Mouse (Mus musculus): ENCODE results near the gene Cd24a. TPM values are rescaled to one million over a fixed set of nuclear protein-coding genes. Genes with fewer than 3 reads are reported as not detected.

Cd24a gene
- polyA plus RNA-seq, 1 experiment from 2014 or later = 137 TPM

- DNase-seq (ENCODE audit: low spot score) = peak; percentile 77
- no peak overlapping the region for H3K4me3 ChIP-seq (ENCODE audit: low read depth, low read length)
- H3K36me3 ChIP-seq (ENCODE audit: insufficient read depth, low read length) = no peaks in the 10 kb centered on the region
- no peak overlapping the region for H3K9ac ChIP-seq (replicated peaks; ENCODE audit: low read depth)
- 7% methylated on average over 6 of the region's 6 CpGs for WGBS
- no peaks in the 10 kb centered on the region for H3K9me3 ChIP-seq (ENCODE audit: low read length)
- no peak overlapping the region for H3K27ac ChIP-seq (ENCODE audit: low read length)
- H3K27me3 ChIP-seq (replicated peaks; ENCODE audit: insufficient read depth, low read length) = no peaks in the 10 kb centered on the region
- H3K4me2 ChIP-seq (replicated peaks; ENCODE audit: low read depth, low read length) = peak overlapping the region; percentile 25; the same call in 1 of the 2 replicates
- peak; percentile 72 for ATAC-seq
- TF ChIP-seq EP300 (IDR thresholded peaks at IDR 0.05) (no peak), CTCF (IDR thresholded peaks at IDR 0.05) (no peak)
- H3K4me1 ChIP-seq (ENCODE audit: insufficient read depth, low read depth, low read length) = no peaks in the 10 kb centered on the region
Observed at GRCm38 (mm10) chr10:43619059-43619531, 41.0 kb downstream of the Cd24a start.

- Histone ChIP-seq H3K27me3 (replicated peaks; ENCODE audit: insufficient read depth, low read length) (no peaks in the 10 kb centered on the region), H3K9ac (replicated peaks; ENCODE audit: low read depth) (no peak overlapping the region), H3K27ac (ENCODE audit: low read length) (no peak overlapping the region), H3K9me3 (ENCODE audit: low read length) (no peaks in the 10 kb centered on the region), H3K4me1 (ENCODE audit: insufficient read depth, low read depth, low read length) (no peaks in the 10 kb centered on the region), H3K36me3 (ENCODE audit: insufficient read depth, low read length) (no peaks in the 10 kb centered on the region), H3K4me2 (replicated peaks; ENCODE audit: low read depth, low read length) (no peak overlapping the region), H3K4me3 (ENCODE audit: low read depth, low read length) (no peak overlapping the region)
- DNase-seq (ENCODE audit: low spot score) (no peak), ATAC-seq (no peak)
- WGBS = 84% methylated on average over 2 of the region's 2 CpGs
- no peak for TF ChIP-seq CTCF (IDR thresholded peaks at IDR 0.05)
- no peak for TF ChIP-seq EP300 (IDR thresholded peaks at IDR 0.05)
Observed at GRCm38 (mm10) chr10:43619939-43620338, 41.9 kb downstream of the Cd24a start.

GRCm38 (mm10) chr10:43623510-43623909 lies 45.4 kb downstream of the Cd24a start:
- ATAC-seq (no peak), DNase-seq (ENCODE audit: low spot score) (no peak)
- H3K27ac ChIP-seq (ENCODE audit: low read length) = no peak overlapping the region
- H3K27me3 ChIP-seq (replicated peaks; ENCODE audit: insufficient read depth, low read length) = no peaks in the 10 kb centered on the region
- H3K4me3 ChIP-seq (ENCODE audit: low read depth, low read length) = no peak overlapping the region
- H3K4me2 ChIP-seq (replicated peaks; ENCODE audit: low read depth, low read length) = no peak overlapping the region
- TF ChIP-seq CTCF (IDR thresholded peaks at IDR 0.05) (no peak), EP300 (IDR thresholded peaks at IDR 0.05) (no peak)
- H3K4me1 ChIP-seq (ENCODE audit: insufficient read depth, low read depth, low read length) = no peaks in the 10 kb centered on the region
- H3K9ac ChIP-seq (replicated peaks; ENCODE audit: low read depth) = no peak overlapping the region
- no peaks in the 10 kb centered on the region for H3K36me3 ChIP-seq (ENCODE audit: insufficient read depth, low read length)
- 91% methylated on average over 8 of the region's 8 CpGs for WGBS
- no peaks in the 10 kb centered on the region for H3K9me3 ChIP-seq (ENCODE audit: low read length)

GRCm38 (mm10) chr10:43624362-43624761 lies 46.3 kb downstream of the Cd24a start:
- WGBS = 78% methylated on average over 5 of the region's 5 CpGs
- H3K4me1 ChIP-seq (ENCODE audit: insufficient read depth, low read depth, low read length) = no peaks in the 10 kb centered on the region
- H3K4me3 ChIP-seq (ENCODE audit: low read depth, low read length) = no peak overlapping the region
- H3K4me2 ChIP-seq (replicated peaks; ENCODE audit: low read depth, low read length) = no peak overlapping the region
- H3K9me3 ChIP-seq (ENCODE audit: low read length) = no peaks in the 10 kb centered on the region
- no peak overlapping the region for H3K27ac ChIP-seq (ENCODE audit: low read length)
- H3K9ac ChIP-seq (replicated peaks; ENCODE audit: low read depth) = no peak overlapping the region
- ATAC-seq (no peak), DNase-seq (ENCODE audit: low spot score) (no peak)
- no peaks in the 10 kb centered on the region for H3K27me3 ChIP-seq (replicated peaks; ENCODE audit: insufficient read depth, low read length)
- no peaks in the 10 kb centered on the region for H3K36me3 ChIP-seq (ENCODE audit: insufficient read depth, low read length)
- TF ChIP-seq EP300 (IDR thresholded peaks at IDR 0.05) = no peak
- no peak for TF ChIP-seq CTCF (IDR thresholded peaks at IDR 0.05)

GRCm38 (mm10) chr10:43624791-43625398 lies 46.8 kb downstream of the Cd24a start:
- WGBS = 56% methylated on average over 2 of the region's 2 CpGs
- no peak overlapping the region for H3K4me3 ChIP-seq (ENCODE audit: low read depth, low read length)
- H3K4me1 ChIP-seq (ENCODE audit: insufficient read depth, low read depth, low read length) = no peaks in the 10 kb centered on the region
- no peak overlapping the region for H3K27ac ChIP-seq (ENCODE audit: low read length)
- no peaks in the 10 kb centered on the region for H3K36me3 ChIP-seq (ENCODE audit: insufficient read depth, low read length)
- no peak overlapping the region for H3K4me2 ChIP-seq (replicated peaks; ENCODE audit: low read depth, low read length)
- no peak for TF ChIP-seq CTCF (IDR thresholded peaks at IDR 0.05)
- TF ChIP-seq EP300 (IDR thresholded peaks at IDR 0.05) = no peak
- DNase-seq (ENCODE audit: low spot score) (no peak), ATAC-seq (no peak)
- no peaks in the 10 kb centered on the region for H3K9me3 ChIP-seq (ENCODE audit: low read length)
- H3K27me3 ChIP-seq (replicated peaks; ENCODE audit: insufficient read depth, low read length) = no peaks in the 10 kb centered on the region
- H3K9ac ChIP-seq (replicated peaks; ENCODE audit: low read depth) = no peak overlapping the region

GRCm38 (mm10) chr10:43625578-43625977 lies 47.5 kb downstream of the Cd24a start:
- Histone ChIP-seq H3K4me1 (ENCODE audit: insufficient read depth, low read depth, low read length) (no peaks in the 10 kb centered on the region), H3K27ac (ENCODE audit: low read length) (no peak overlapping the region), H3K27me3 (replicated peaks; ENCODE audit: insufficient read depth, low read length) (no peaks in the 10 kb centered on the region), H3K36me3 (ENCODE audit: insufficient read depth, low read length) (no peaks in the 10 kb centered on the region), H3K9me3 (ENCODE audit: low read length) (no peaks in the 10 kb centered on the region), H3K4me3 (ENCODE audit: low read depth, low read length) (no peak overlapping the region), H3K4me2 (replicated peaks; ENCODE audit: low read depth, low read length) (no peak overlapping the region), H3K9ac (replicated peaks; ENCODE audit: low read depth) (no peak overlapping the region)
- DNase-seq (ENCODE audit: low spot score) = no peak
- 72% methylated on average over 2 of the region's 2 CpGs for WGBS
- ATAC-seq = no peak
- TF ChIP-seq CTCF (IDR thresholded peaks at IDR 0.05) (no peak), EP300 (IDR thresholded peaks at IDR 0.05) (no peak)
